Mouse (Mus musculus): Measurements from ENCODE around the gene Cntn1. TPM values are rescaled to one million over a fixed set of nuclear protein-coding genes. Genes with fewer than 3 reads are reported as not detected.
"Not testable (repeated sequence)": the region's sequence is repeated elsewhere in the genome, so short reads cannot be mapped to it uniquely, and the experiment has no call there.

Gene Cntn1
- total RNA-seq, 2 experiments from 2014 or later: 285 to 319 TPM

DNA sequence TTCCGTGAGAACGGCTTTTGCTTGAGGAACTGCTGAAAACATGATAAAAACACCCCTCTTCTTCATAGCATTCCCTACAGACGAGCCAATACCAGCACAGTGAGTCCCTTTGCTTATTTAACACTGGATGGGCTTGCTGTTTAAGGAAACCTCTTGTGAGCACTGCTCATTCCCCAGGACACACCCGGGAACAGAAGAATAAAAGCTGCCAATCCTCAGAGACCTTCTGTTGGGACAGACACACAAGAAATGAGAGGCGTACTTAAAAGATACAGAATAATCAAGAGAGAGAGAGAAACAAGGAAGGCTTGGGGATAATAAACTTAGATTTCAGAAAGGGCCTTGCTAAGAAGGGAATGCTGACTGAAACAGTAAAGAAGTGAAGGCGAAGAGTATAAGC lies 184.9 kb downstream of the Cntn1 start:
- no peak for DNase-seq

DNA sequence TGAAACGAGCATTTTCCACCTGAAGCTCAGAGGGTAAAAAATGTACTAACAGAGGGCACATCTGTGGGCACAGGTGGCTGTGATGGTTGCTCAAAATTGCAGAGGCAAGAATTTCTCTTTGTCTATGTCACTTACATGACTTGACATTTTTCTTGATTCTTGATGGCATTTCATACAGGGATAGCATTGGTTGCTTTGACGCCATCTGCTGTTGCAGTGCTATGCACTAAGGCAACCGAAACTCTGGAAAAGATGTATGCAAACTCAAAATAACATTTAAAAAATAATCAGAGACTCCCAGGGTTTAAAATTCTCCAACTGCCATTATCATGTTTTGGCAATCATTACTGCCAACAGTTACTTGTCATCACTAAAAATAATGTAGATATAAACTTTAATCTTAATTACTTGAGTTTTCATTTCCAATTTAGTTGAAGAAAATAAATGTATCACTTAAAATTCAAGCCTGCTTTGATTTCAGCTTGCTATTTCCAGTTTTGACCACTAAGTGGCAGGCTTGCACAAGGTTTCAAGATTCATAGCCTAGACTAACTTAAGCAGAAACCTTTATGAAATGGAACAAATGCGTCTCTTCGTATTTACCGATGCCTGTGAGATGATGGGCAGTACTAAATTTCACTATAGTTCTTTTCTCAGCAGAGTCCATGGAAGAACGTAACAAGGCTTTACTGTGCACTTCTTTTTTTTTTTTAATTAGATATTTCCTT lies 214.2 kb downstream of the Cntn1 start:
- intact Hi-C loops (cut with DNase I): loop anchor here (10.0 kb wide), 2 partner anchors 130 to 980 kb away; partner anchors contain the start of gene Pdzrn4
- peak; percentile 34 for DNase-seq

More for the DNA sequence above, 184.9 kb downstream of the Cntn1 start:
- intact Hi-C loops (cut with DNase I): loop anchor here (10.0 kb wide), 2 partner anchors 181 to 271 kb away; partner anchors contain the start of gene Cntn1

DNA sequence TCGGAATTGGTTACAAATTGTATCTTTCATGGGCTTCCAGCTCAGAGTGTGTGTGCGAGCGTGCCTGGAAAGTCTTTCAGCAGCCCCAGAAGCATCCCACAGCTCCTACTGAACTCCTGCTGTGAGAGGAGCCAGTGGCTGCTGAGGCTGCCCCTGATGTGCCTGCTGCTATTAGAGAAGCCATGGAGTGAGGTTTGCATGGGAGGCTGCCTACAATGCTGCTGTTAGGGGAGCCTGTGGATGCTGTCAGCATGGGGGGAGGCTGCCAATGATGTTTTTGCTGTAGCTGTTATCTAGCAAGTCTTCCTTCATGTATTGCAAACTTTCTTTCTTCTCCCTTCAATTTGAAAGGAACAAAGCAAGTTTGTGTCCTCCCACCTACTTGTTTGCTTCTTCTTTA lies 217.4 kb downstream of the Cntn1 start:
- peak; percentile 1 for DNase-seq
- intact Hi-C loops (cut with DNase I): loop anchor here (10.0 kb wide), 2 partner anchors 126 to 976 kb away; partner anchors contain the start of gene Pdzrn4

DNA sequence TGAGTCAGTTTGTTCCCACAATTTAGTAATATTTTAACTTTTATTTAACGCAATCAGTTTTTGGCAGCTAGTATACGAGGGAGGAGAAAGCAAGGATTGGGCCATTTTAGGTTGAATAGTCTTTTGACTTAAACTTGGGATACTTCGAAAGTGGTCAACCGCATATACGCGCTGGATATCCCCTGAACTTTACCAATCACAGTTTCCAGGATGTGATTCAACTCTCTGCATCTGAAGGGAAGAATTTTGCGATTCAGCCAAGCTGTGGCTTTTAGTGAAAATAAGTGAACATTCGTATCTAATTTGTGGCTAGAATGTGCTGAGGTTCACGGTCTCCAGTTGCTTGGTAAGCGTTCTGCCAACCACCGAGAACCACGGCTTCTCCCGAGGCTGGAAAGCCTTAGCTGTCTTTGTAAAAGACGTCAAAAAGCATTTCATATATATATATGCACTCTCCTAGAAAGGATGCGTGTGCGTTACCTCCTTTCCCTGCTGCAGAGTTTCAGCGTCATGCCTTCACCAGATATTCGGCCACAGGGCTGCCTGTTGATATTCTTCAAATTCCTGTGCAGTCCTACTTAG lies 217.9 kb downstream of the Cntn1 start:
- no peak for DNase-seq
- intact Hi-C loops (cut with DNase I): loop anchor here (10.0 kb wide), 2 partner anchors 126 to 976 kb away; partner anchors contain the start of gene Pdzrn4

DNA sequence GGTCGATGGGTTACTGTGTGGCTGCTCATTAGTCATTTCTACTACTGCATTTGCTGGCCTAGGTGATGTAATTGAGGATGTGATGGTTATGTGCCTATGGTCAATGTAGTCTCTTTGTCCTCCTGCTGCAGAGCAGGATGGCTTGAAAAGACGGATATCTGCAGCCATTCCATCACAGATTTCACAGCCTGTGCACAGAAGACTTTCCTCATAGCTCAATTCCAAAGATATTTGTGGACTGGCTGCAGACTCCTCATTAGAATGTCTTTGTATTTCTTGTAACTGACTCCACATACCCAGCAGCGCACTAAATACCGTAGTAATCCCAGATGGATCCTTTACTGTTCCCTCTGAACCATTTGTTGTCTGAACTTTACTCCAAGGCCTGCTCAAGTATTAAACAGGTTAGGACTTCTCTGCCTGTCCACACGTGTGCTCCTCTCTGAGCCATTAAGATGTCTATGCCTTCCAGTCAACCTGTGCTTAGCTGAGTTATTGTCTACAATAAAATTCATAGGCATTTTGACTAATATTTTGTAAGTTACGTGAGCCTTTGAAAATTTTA lies 220.9 kb downstream of the Cntn1 start:
- intact Hi-C loops (cut with DNase I): no loop called here
- DNase-seq: no peak

DNA sequence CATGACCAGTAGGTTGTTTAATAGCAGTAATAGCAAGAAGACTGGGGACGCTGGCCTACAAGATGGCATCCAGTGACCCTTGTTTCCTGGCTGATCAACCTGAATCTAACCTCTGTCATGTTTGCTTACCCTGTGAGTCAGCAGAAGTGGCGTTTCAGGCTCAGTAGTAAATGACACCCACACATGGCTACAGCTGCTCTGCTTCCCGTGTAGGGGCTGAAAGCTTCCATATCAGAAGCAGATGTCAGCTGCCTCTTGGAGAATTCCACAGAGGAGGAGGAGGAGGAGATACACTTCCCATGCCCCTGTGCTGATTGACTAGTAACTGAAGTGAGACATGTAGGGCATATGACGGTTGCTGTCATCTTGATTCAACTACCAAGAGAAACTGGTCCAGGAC lies 225.9 kb downstream of the Cntn1 start:
- intact Hi-C loops (cut with DNase I): no loop called here
- no peak for DNase-seq

DNA sequence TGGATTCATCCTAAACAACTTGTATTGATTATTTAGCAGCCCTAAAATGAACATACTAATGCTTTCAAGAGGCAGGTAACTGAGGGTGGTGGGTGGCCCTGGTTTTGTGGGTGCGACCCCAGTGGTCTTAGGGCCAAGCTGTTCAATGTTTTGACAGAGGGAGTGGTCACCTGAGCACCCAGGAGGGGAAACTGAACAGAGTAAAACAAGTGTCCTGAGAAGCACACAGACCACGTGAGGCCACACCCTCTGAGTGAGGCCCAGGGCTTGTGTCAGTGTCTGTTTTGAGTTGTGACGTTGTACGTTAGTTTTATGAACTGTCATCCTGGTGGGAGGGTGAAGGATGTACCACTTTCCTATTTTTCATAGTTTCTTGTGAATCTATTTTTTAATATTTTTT lies 227.0 kb downstream of the Cntn1 start:
- DNase-seq: no peak
- intact Hi-C loops (cut with DNase I): no loop called here

DNA sequence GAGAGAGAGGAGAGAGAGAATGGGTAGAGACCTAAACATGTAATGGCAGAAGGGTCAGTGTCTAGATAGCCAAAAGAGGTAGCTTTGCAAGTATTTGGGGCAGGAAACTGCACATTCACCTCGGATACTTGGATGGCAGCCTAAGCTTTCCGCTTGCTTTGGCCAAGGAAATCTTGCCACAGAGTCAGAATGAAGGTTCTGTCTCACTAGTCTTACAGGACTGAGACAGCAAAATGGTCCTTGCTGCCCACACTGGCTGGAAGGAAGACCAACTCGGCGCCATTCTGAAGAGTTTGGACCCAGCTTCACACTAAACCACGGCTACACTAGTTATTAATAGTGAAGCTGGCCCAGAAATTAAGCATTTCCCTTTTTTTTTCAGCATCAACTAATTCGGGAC lies 230.0 kb downstream of the Cntn1 start:
- no peak for DNase-seq
- intact Hi-C loops (cut with DNase I): no loop called here

DNA sequence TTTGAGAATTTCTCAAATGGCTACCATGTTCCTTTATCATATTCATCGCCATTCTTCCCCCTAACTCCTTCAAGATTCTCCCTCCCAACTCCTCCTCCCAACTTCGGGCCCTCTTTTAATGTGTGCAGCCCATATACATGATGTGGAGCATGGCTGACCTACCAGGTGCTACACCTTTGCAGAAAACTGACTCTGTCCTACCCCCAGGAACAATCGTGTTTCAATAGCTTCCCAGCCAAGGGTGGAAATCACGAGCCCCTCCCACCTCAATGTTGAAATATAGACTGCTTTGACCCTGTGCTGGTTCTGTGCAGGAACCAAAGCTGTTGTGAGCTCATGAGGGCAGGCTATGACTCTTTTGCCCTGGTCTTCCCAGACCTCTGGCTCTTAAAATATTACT lies 236.7 kb downstream of the Cntn1 start:
- DNase-seq: no peak
- intact Hi-C loops (cut with DNase I): no loop called here

DNA sequence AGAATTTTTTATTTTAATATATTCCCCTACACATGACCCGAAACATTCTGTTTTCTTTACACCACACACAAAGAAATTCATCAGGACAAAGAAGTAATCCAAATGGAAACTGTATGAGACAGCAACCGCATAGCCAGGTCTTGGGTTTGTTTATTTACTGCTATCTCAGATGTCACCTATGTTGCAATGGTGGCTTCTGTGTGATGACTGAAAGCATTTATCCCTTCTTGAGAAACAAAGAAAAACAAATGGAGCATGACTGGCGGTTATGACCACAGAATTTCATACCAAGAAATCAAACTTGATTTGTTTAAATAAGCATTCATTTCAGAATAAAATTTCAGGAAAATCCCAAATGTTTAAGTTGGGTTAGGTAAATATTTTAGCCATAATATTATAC lies 245.5 kb downstream of the Cntn1 start:
- intact Hi-C loops (cut with DNase I): no loop called here

DNA sequence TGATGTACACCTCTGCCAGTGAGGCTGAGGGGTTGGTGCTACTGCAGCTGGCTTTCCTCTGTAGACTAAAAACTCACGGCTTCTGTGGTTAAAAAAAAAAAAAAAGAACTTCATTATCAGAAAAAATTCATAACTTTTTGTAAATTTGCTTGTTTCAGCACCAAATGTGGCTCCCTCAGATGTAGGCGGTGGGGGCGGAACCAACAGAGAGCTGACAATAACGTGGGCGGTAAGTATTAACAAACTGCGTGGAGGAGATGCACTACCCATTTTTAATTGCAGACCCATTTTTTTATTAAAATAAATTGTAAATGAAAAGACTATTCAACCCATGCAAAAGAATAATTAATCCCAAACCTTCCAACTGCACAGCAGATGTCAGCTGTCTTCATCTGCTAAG lies 251.8 kb downstream of the Cntn1 start:
- intact Hi-C loops (cut with DNase I): no loop called here
- DNase-seq: no peak

More for the DNA sequence above, 245.5 kb downstream of the Cntn1 start:
- no peak for DNase-seq

DNA sequence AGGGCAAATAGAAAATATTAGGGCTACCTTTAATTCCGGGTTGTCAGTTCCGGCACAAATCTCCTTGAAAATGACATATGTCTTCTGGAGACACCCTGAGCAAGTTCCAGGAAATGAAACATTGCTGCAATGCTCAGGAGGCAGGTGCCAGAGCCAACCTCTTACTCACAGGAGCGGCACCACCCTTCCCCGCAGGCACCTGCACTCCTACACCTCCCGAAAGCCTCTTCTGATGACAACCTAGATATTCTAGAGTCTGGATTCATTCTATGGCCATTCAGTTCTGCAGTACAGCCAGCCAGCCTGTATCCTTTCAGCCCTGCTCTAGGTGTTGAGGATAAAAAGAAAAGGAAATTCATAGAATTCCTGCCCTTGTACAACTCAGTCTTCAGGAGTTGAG lies 253.3 kb downstream of the Cntn1 start:
- intact Hi-C loops (cut with DNase I): no loop called here
- DNase-seq: no peak

DNA sequence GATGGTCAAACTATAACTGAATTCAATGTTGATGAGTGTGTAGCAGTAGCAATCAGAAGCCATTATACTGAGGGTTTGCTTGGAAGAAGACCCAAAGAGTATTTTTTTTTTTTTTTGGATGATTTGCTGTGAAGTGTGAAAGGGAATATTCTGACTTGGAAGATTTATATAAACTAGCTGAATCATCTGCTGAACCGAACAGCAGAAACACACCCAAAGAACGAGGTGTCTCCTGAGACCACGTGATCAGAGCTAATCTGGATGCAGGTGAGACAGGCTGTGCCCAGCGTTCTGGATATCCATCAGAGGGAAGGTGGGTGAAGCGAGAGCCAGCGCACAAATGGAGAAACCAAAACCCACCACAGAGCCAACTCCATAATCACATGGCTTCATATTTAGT lies 271.0 kb downstream of the Cntn1 start:
- intact Hi-C loops (cut with DNase I): no loop called here
- DNase-seq: no peak

DNA sequence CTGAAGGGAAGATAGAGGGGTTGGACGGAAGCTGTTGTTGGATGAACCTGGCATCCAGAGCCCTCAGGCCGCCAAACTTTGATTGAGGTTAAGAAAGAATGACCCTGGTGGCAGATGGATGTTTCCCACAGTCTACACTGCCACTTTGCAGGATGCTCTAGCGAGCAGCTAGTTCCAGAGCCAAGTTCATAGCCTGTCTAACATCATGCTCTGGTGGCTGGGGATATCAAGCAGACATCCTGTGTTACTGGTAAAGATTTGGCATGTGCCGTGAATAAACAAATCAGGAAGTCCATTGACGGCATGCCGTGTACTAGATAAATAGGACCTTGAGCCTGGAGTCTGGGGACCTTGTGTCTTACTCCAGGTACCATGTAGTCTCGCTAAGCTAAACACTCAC lies 276.1 kb downstream of the Cntn1 start:
- no peak for DNase-seq
- intact Hi-C loops (cut with DNase I): no loop called here

DNA sequence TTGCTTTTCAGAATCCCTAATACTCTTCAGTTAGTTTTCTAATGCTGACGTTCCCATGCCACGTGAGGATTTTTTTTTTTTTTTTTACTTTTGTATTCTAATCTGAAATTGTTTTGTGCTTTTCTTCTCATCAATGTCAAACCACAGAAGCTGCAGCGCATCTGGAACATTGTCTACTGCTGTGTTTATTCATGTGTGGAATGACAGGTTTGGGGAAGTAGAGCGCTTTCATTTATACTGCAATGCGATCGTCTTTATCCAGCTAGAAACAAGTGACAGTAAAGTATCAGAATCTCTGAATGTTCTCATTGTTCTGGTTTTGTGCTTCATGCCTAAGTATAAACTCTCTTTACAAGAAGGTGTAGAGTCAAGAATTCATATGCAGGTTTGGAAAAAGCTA lies 289.3 kb downstream of the Cntn1 start:
- intact Hi-C loops (cut with DNase I): no loop called here
- no peak for DNase-seq

DNA sequence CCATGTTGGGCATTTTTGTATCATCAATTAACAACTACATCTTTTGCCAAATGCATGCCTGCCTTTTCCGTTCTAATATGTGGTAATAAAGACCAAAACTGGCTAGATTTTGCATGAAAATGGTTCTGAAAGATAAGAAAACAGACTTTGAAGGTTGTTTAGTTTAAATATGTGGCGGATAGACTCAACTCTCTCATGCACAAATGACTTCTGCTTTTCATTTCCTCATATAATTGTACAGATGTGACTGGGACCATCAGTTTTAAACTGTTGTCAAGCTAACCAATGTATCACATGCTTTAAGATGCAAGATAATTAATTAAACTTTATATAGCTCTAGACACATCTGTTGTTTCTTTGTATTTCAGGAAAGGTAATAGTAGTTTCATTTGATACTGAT lies 290.5 kb downstream of the Cntn1 start:
- intact Hi-C loops (cut with DNase I): no loop called here
- DNase-seq: no peak

DNA sequence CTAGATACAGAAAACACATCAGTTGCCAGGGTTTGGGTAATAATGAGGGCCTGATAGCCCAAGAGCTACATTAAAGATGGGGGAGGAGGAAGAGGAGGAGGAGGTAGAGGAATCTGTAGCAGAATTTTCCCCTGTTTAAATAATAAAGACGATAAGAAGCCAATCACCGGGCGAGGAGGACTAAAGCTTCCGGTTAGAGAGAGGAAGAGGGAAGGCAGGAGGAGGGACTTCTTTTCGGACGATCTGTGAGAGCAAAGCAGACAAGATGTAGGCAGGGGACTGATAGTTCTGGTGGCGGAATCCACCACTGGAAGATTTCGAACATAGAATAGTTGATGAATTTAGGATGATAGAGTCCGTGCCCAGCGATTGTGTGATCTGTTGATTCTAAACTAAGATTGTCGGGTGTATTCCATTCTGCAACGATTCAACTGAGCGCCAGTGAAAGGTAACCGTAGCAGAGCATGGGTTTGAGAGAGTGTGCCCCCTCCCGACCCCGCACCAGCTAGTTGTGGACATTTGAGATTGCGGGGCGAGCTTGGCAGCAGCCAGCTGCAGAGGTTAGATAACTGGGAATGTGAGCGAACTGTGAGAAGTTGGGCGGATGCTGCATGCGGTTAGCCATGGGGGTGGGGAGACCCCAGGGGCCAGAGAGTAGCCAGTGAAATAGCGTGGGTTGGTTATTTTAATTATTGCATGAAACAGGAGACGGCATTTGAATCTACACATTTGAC lies 293.3 kb downstream of the Cntn1 start:
- DNase-seq: no peak
- intact Hi-C loops (cut with DNase I): no loop called here

DNA sequence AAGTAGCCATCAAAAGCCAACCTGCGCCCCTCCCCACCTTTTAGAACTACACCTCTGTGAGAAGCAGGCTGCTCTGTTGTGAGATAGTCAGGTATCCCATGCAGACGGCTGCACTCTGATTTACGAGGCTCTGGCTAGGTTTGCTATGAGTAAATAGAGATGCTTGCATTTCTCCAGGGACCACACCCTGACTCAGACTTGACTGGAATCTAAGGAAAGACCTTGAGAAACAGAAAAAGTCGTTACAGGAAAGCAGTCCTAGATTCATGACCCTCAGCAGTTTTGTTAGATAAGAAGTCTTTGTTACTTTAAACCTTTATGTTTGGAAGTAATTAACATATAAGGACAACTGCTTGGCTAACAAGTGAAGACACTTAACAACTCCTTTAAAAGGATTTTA lies 296.5 kb downstream of the Cntn1 start:
- DNase-seq: no peak
- intact Hi-C loops (cut with DNase I): no loop called here

DNA sequence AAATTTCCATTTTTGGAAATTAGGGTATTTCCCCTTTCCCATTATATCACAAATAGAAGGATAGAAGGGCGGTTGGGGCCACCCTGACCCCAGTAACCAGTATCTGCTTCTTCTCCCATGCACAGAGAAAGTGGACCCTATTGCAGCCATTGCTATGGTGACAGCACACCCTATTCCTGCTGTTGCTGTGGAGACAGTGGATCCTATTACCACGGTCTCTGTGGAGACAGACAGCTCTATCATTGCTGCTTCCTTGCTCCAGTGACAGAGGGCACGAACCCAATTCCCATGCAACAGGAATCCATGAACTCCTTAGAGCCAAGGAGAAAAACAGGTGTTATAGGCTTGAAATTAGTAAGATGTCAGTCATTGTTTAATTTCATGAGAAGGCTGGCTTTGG lies 296.9 kb downstream of the Cntn1 start:
- intact Hi-C loops (cut with DNase I): no loop called here
- DNase-seq: no peak

DNA sequence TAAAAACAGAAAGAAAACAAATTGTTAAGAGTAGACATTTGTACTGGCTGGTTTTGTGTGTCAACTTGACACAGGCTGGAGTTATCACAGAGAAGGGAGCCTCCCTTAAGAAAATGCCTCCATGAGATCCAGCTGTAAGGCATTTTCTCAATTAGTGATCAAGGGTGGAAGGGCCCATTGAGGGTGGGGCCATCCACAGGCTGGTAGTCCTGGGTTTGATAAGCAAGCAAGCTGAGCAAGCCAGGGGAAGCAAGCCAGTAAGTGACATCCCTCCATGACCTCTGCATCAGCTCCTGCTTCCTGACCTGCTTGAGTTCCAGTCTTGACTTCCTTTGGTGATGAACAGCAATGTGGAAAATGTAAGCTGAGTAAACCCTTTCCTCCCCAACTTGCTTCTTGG lies 297.5 kb downstream of the Cntn1 start:
- intact Hi-C loops (cut with DNase I); DNase-seq: not testable (repeated sequence)

DNA sequence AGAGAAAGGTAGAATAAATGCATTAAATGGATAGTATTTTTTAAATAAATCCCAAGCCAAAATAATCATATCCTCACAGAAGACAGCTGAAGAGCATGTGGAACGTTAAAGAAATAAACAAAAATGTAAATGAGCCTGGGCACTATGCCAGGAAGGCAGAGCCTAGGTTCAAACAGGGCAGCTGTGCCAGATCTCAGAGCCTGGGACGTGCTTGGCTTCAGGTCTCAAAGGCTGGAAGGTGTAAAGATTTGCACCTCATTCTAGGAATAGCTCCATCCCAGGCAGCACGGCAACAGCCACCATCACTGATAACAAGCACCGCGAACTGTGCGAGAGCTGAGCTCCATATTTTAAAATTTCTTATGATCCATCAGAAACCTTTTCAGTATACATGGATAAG lies 313.2 kb downstream of the Cntn1 start:
- DNase-seq: peak; percentile 36

More for the DNA sequence above, 313.2 kb downstream of the Cntn1 start:
- intact Hi-C loops (cut with DNase I): no loop called here

Data from left cerebral cortex, postnatal 4 days (tissue).